Mouse (Mus musculus) neural tube, embryonic 11.5 days (tissue): ENCODE data around the gene Fbxl14. TPM values are rescaled to one million over a fixed set of nuclear protein-coding genes. Genes with fewer than 3 reads are reported as not detected.
A peak's percentile ranks its signal among the peaks of the same experiment; 100 is the strongest.

Experiments used
- ATAC-seq: fragments of 200-750 bp; cut with Nextera tagmentation; 2 replicates; pipeline ENCODE4 v1.8.0; 2017; ENCODE audit warnings: moderate number of reproducible peaks, mild to moderate bottlenecking, moderate TSS enrichment, moderate library complexity; ENCODE audit not compliant: insufficient read depth, low FRiP score, low TSS enrichment
- DNase-seq: peaks from one replicate; pipeline ENCODE4 v3.0.0-alpha.2; 2015; ENCODE audit warnings: low spot score
- H3K27ac ChIP-seq: fragments of 300-500 bp; sonication (generic); 2 replicates; pipeline ENCODE4 v1.5.1; 2014; ENCODE audit warnings: low read depth, mild to moderate bottlenecking, low read length
- H3K27me3 ChIP-seq: fragments of 300-500 bp; sonication (generic); 2 replicates; pipeline ENCODE4 v1.6.1; 2014; ENCODE audit warnings: mild to moderate bottlenecking, low read length, mixed read lengths; ENCODE audit not compliant: control insufficient read depth, insufficient read depth
- H3K36me3 ChIP-seq: fragments of 300-500 bp; sonication (generic); 2 replicates; pipeline ENCODE4 v1.6.1; 2014; ENCODE audit warnings: mild to moderate bottlenecking, low read length, moderate library complexity, mixed read lengths; ENCODE audit not compliant: control insufficient read depth, insufficient read depth
- H3K4me1 ChIP-seq: fragments of 300-500 bp; sonication (generic); 2 replicates; pipeline ENCODE4 v1.6.1; 2014; ENCODE audit warnings: low read length, mixed read lengths; ENCODE audit not compliant: control insufficient read depth, insufficient read depth
- H3K4me2 ChIP-seq: fragments of 300-500 bp; sonication (generic); 2 replicates; pipeline ENCODE4 v1.6.1; 2014; ENCODE audit warnings: low read depth, mild to moderate bottlenecking, moderate library complexity
- H3K4me3 ChIP-seq: fragments of 300-500 bp; sonication (generic); 2 replicates; pipeline ENCODE4 v1.5.1; 2014; ENCODE audit warnings: low read depth, low read length
- H3K9ac ChIP-seq: fragments of 300-500 bp; sonication (generic); 2 replicates; pipeline ENCODE4 v1.6.1; 2014; ENCODE audit warnings: mild to moderate bottlenecking, low read length
- H3K9me3 ChIP-seq: fragments of 300-500 bp; sonication (generic); 2 replicates; pipeline ENCODE4 v1.6.1; 2016; ENCODE audit warnings: low read length; ENCODE audit not compliant: control insufficient read depth
- WGBS: fragments of 180-500 bp; shearing (Covaris S2); extraction: QIAGEN DNeasy Blood & Tissue Kit; methylation state at CpG from one replicate; pipeline ENCODE4 v1.1.7; 2014; 5-methylcytosine and 5-hydroxymethylcytosine counted together
- polyA plus RNA-seq: library from polyadenylated mRNA; unstranded; fragments of >200 nt; fragmentation: Nextera tagmentation; extraction: Ambion mirVana; gene quantifications from 2 replicates; pipeline ENCODE4 v1.2.1, GENCODE M21; 2014

The Fbxl14 gene
- polyA plus RNA-seq, 1 experiment from 2014 or later = 7.2 TPM

DNA sequence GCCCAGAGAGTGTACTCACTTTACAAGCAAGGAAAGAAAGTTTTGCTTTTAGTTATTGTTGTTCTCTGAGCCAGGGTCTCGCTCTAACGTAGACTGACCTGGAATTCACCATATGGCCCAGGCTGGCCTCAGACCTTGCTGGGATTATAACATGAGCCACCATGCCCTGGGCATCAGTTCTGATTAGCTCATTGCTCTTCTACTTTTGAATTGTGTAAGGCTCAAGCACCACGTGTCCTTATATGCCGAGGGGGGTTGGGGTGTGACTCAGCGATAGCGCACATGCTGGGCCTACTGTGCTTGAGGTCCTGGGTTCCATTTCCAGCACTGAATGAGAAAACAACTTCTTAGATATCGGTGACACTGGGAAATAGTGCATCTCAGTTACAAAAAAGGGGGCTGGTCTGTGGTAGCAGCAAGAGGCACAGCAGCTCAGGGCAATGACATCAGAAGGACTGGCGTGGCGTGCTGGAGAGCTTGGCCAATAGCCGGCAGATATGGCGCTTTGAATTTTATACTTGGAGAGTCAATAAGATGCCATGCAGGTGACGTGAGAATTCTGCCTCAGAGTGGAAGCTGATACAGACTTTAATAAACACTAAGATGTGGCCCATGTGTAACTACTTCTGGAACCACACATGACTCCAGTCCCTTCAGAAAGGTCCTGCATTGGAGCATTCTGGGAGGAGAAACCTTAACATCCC, 7.1 kb downstream of the Fbxl14 start:
- WGBS = 90% methylated on average over 12 of the region's 12 CpGs
- Histone ChIP-seq H3K27ac (no peak overlapping the region), H3K4me3 (no peak overlapping the region), H3K9me3 (no peaks in the 10 kb centered on the region), H3K36me3 (0 out of 2 replicates have a peak, but pooled peaks cover 2% of the 10 kb centered on the region), H3K4me1 (peaks cover 15% of the 10 kb centered on the region), H3K4me2 (no peak overlapping the region), H3K9ac (no peak overlapping the region), H3K27me3 (no peaks in the 10 kb centered on the region)
- ATAC-seq (no peak), DNase-seq (no peak)

DNA sequence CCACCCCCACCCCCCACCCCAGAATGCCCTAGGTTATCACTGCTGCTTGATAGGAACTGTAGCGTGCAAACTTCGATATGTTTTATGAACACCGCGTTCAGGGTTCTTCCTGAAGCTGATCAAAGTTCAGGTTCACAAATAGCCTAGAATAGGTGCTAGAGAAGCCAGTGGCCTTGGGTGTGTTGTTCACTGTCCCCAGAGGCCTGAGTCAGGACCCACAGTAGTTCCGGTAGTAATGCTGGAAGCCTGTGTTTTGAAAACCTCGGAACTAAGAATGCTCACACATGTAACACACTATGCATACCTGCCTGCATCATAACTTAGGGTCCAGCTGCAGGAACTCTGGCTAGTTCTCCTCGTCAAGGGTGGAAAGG, 7.6 kb downstream of the Fbxl14 start:
- Histone ChIP-seq H3K36me3 (0 out of 2 replicates have a peak, but pooled peaks cover 2% of the 10 kb centered on the region), H3K9me3 (no peaks in the 10 kb centered on the region), H3K4me1 (peaks cover 15% of the 10 kb centered on the region), H3K9ac (no peak overlapping the region), H3K27me3 (no peaks in the 10 kb centered on the region), H3K4me2 (no peak overlapping the region), H3K27ac (no peak overlapping the region), H3K4me3 (no peak overlapping the region)
- DNase-seq = no peak
- no peak for ATAC-seq
- WGBS = 94% methylated on average over 7 of the region's 7 CpGs

DNA sequence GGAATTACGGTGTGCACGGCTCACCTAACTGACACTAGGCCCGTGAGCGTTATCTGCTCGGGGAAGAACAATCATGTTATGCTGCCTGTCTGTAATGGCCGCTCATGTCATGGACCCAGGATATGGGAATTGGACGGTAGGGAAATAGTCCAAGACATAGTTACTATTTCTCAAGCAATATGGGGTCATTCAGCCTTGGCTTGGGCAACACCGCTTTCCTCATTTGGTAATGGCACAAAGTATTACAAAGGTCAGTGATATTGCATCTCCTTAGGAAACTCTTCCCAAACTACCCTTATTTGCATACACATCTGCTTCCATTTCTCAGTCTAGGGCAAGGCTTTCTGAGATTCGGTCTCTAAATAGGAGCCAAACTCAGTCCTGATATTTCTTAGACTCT, 8.2 kb downstream of the Fbxl14 start:
- 94% methylated on average over 9 of the region's 9 CpGs for WGBS
- no peak for ATAC-seq
- no peak for DNase-seq

GRCm38 (mm10) chr6:119489765-119490164, 10.3 kb downstream of the Fbxl14 start:
- 14% methylated on average over 5 of the region's 5 CpGs for WGBS
- Histone ChIP-seq H3K4me2 (no peak overlapping the region), H3K4me3 (no peak overlapping the region)

More for the DNA sequence above, 8.2 kb downstream of the Fbxl14 start:
- Histone ChIP-seq H3K27ac (no peak overlapping the region), H3K4me2 (no peak overlapping the region), H3K27me3 (no peaks in the 10 kb centered on the region), H3K9me3 (no peaks in the 10 kb centered on the region), H3K4me1 (peaks cover 15% of the 10 kb centered on the region), H3K36me3 (0 out of 2 replicates have a peak, but pooled peaks cover 2% of the 10 kb centered on the region), H3K9ac (no peak overlapping the region), H3K4me3 (no peak overlapping the region)

GRCm38 (mm10) chr6:119490549-119490948, 11.1 kb downstream of the Fbxl14 start:
- no peaks in the 10 kb centered on the region for H3K36me3 ChIP-seq
- 27% methylated on average over 11 of the region's 11 CpGs for WGBS
- no peaks in the 10 kb centered on the region for H3K27me3 ChIP-seq
- H3K4me1 ChIP-seq = peaks cover 19% of the 10 kb centered on the region
- H3K27ac ChIP-seq = no peak overlapping the region
- no peak overlapping the region for H3K9ac ChIP-seq
- H3K9me3 ChIP-seq = no peaks in the 10 kb centered on the region
- no peak overlapping the region for H3K4me2 ChIP-seq
- no peak for ATAC-seq
- no peak overlapping the region for H3K4me3 ChIP-seq
- DNase-seq = peak; percentile 28

More at GRCm38 (mm10) chr6:119489765-119490164, 10.3 kb downstream of the Fbxl14 start:
- Histone ChIP-seq H3K4me1 (peaks cover 19% of the 10 kb centered on the region), H3K9ac (no peak overlapping the region), H3K36me3 (no peaks in the 10 kb centered on the region), H3K27me3 (no peaks in the 10 kb centered on the region), H3K27ac (no peak overlapping the region), H3K9me3 (no peaks in the 10 kb centered on the region)
- DNase-seq = peak; percentile 74
- ATAC-seq = no peak

GRCm38 (mm10) chr6:119491006-119491405, 11.5 kb downstream of the Fbxl14 start:
- no peaks in the 10 kb centered on the region for H3K36me3 ChIP-seq
- peak overlapping the region; percentile 42; the same call in 1 of the 2 replicates for H3K27ac ChIP-seq
- H3K4me2 ChIP-seq = no peak overlapping the region
- no peaks in the 10 kb centered on the region for H3K9me3 ChIP-seq
- H3K9ac ChIP-seq = peak overlapping the region; percentile 11; the same call in 1 of the 2 replicates
- DNase-seq (no peak), ATAC-seq (no peak)
- H3K4me1 ChIP-seq = peaks cover 19% of the 10 kb centered on the region
- WGBS = 25% methylated on average over 11 of the region's 11 CpGs
- H3K4me3 ChIP-seq = no peak overlapping the region
- no peaks in the 10 kb centered on the region for H3K27me3 ChIP-seq

GRCm38 (mm10) chr6:119491997-119492629, 12.6 kb downstream of the Fbxl14 start:
- Histone ChIP-seq H3K27me3 (no peaks in the 10 kb centered on the region), H3K9me3 (no peaks in the 10 kb centered on the region), H3K4me3 (no peak overlapping the region), H3K4me2 (no peak overlapping the region), H3K4me1 (peaks cover 19% of the 10 kb centered on the region), H3K36me3 (no peaks in the 10 kb centered on the region), H3K27ac (peak overlapping the region; percentile 6; the same call in 1 of the 2 replicates), H3K9ac (no peak overlapping the region)
- 36% methylated on average over 9 of the region's 9 CpGs for WGBS
- ATAC-seq (peak; percentile 29; the same call in 1 of the 2 replicates), DNase-seq (peak; percentile 43)

GRCm38 (mm10) chr6:119492630-119493014, 13.2 kb downstream of the Fbxl14 start:
- DNase-seq (peak; percentile 22), ATAC-seq (no peak)
- WGBS = 27% methylated on average over 7 of the region's 7 CpGs
- Histone ChIP-seq H3K9ac (no peak overlapping the region), H3K27me3 (no peaks in the 10 kb centered on the region), H3K27ac (no peak overlapping the region), H3K4me1 (peaks cover 19% of the 10 kb centered on the region), H3K4me2 (no peak overlapping the region), H3K4me3 (no peak overlapping the region), H3K9me3 (no peaks in the 10 kb centered on the region), H3K36me3 (no peaks in the 10 kb centered on the region)

DNA sequence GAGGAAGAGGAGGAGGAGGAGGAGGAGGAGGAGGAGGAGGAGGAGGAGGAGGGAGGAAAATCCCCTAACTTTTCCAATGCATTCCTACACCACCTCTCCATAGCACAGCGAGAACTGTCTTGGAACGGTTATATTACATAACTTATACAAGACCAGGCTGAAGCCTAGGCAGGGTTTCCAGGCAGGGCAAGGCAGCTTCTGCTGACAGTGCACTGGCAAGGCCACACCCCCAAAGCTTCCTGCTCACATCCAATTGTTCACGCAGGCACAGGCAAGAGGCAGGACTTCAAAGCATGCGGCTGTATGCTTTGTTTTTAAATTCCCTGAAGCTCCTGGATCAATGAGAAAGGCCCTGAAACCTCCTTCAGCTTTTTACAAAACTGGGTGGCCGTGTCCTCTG, 19.8 kb downstream of the Fbxl14 start:
- 21% methylated on average over 5 of the region's 5 CpGs for WGBS
- no peak for DNase-seq
- Histone ChIP-seq H3K4me2 (no peak overlapping the region), H3K9me3 (no peaks in the 10 kb centered on the region), H3K9ac (no peak overlapping the region), H3K4me1 (0 out of 2 replicates have a peak, but pooled peaks cover 3% of the 10 kb centered on the region), H3K27ac (no peak overlapping the region), H3K27me3 (no peaks in the 10 kb centered on the region), H3K4me3 (no peak overlapping the region), H3K36me3 (no peaks in the 10 kb centered on the region)
- no peak for ATAC-seq
